Mouse (Mus musculus) stomach, embryonic 15.5 days (tissue): ENCODE measurements around the gene Jade1. TPM values are rescaled to one million over a fixed set of nuclear protein-coding genes. Genes with fewer than 3 reads are reported as not detected.

Experiments used
- ATAC-seq: fragments of 200-750 bp; cut with Nextera tagmentation; 2 replicates; pipeline ENCODE4 v1.8.0; 2017; ENCODE audit warnings: low read depth, moderate number of reproducible peaks, moderate TSS enrichment; ENCODE audit not compliant: insufficient read depth, low FRiP score
- H3K27ac ChIP-seq: fragments of 300-500 bp; sonication (generic); 2 replicates; pipeline ENCODE4 v1.5.1; 2015; ENCODE audit warnings: mild to moderate bottlenecking, inconsistent platforms
- H3K27me3 ChIP-seq: fragments of 300-500 bp; sonication (generic); replicated peaks from 2 replicates; pipeline ENCODE4 v1.6.1; 2015; ENCODE audit warnings: inconsistent platforms
- H3K36me3 ChIP-seq: fragments of 300-500 bp; sonication (generic); 2 replicates; pipeline ENCODE4 v1.6.1; 2015; ENCODE audit warnings: inconsistent platforms
- H3K4me1 ChIP-seq: fragments of 300-500 bp; sonication (generic); 2 replicates; pipeline ENCODE4 v1.6.1; 2015; ENCODE audit warnings: inconsistent platforms
- H3K4me2 ChIP-seq: fragments of 300-500 bp; sonication (generic); 2 replicates; pipeline ENCODE4 v1.6.1; 2015; ENCODE audit warnings: mild to moderate bottlenecking, inconsistent platforms
- H3K4me3 ChIP-seq: fragments of 300-500 bp; sonication (generic); replicated peaks from 2 replicates; pipeline ENCODE4 v1.5.1; 2015; ENCODE audit warnings: inconsistent platforms
- H3K9ac ChIP-seq: fragments of 300-500 bp; sonication (generic); 2 replicates; pipeline ENCODE4 v1.6.1; 2015; ENCODE audit warnings: inconsistent platforms
- H3K9me3 ChIP-seq: fragments of 300-500 bp; sonication (generic); 2 replicates; pipeline ENCODE4 v1.6.1; 2016; ENCODE audit warnings: inconsistent platforms
- WGBS: fragments of 180-500 bp; shearing (Covaris S2); methylation state at CpG from one replicate; pipeline ENCODE4 v1.1.7; 2015; 5-methylcytosine and 5-hydroxymethylcytosine counted together
- polyA plus RNA-seq: library from polyadenylated mRNA; unstranded; fragments of >200 nt; fragmentation: Nextera tagmentation; extraction: Ambion mirVana; gene quantifications from 2 replicates; pipeline ENCODE4 v1.2.1, GENCODE M21; 2015

Jade1 gene
- polyA plus RNA-seq, 1 experiment from 2014 or later, result 17.0 TPM

- no peak overlapping the region for H3K4me3 ChIP-seq
- 0 out of 2 replicates have a peak, but pooled peaks cover 9% of the 10 kb centered on the region for H3K36me3 ChIP-seq
- H3K27me3 ChIP-seq, result no peaks in the 10 kb centered on the region
- WGBS, result 90% methylated on average over 12 of the region's 12 CpGs
- H3K4me2 ChIP-seq, result no peak overlapping the region
- no peak for ATAC-seq
- no peak overlapping the region for H3K27ac ChIP-seq
- no peaks in the 10 kb centered on the region for H3K9me3 ChIP-seq
- no peak overlapping the region for H3K9ac ChIP-seq
- H3K4me1 ChIP-seq, result no peaks in the 10 kb centered on the region; the same call in 1 of the 2 replicates
Observed at GRCm38 (mm10) chr3:41604629-41605321, 49.2 kb downstream of the Jade1 start.

GRCm38 (mm10) chr3:41605601-41606329 is 50.2 kb downstream of the Jade1 start:
- Histone ChIP-seq H3K4me3 (no peak overlapping the region), H3K27me3 (no peaks in the 10 kb centered on the region), H3K4me2 (no peak overlapping the region), H3K36me3 (0 out of 2 replicates have a peak, but pooled peaks cover 14% of the 10 kb centered on the region), H3K4me1 (no peaks in the 10 kb centered on the region; the same call in 1 of the 2 replicates), H3K9me3 (no peaks in the 10 kb centered on the region), H3K9ac (no peak overlapping the region), H3K27ac (no peak overlapping the region)
- peak; percentile 30; the same call in 1 of the 2 replicates for ATAC-seq
- WGBS, result 83% methylated on average over 13 of the region's 13 CpGs

GRCm38 (mm10) chr3:41606330-41606664 is 50.8 kb downstream of the Jade1 start:
- Histone ChIP-seq H3K27me3 (no peaks in the 10 kb centered on the region), H3K4me3 (no peak overlapping the region), H3K4me1 (no peaks in the 10 kb centered on the region; the same call in 1 of the 2 replicates), H3K36me3 (0 out of 2 replicates have a peak, but pooled peaks cover 19% of the 10 kb centered on the region), H3K4me2 (no peak overlapping the region), H3K9ac (no peak overlapping the region), H3K27ac (no peak overlapping the region), H3K9me3 (no peaks in the 10 kb centered on the region)
- ATAC-seq, result no peak
- WGBS, result 87% methylated on average over 4 of the region's 4 CpGs

- peaks cover 25% of the 10 kb centered on the region; the same call in 1 of the 2 replicates for H3K36me3 ChIP-seq
- H3K27me3 ChIP-seq, result no peaks in the 10 kb centered on the region
- WGBS, result 93% methylated on average over 9 of the region's 9 CpGs
Observed at GRCm38 (mm10) chr3:41607050-41607449, 51.5 kb downstream of the Jade1 start.

GRCm38 (mm10) chr3:41607467-41607866 is 51.9 kb downstream of the Jade1 start:
- no peak overlapping the region for H3K4me3 ChIP-seq
- H3K9me3 ChIP-seq, result no peaks in the 10 kb centered on the region
- no peaks in the 10 kb centered on the region for H3K27me3 ChIP-seq
- no peaks in the 10 kb centered on the region; the same call in 1 of the 2 replicates for H3K4me1 ChIP-seq
- H3K9ac ChIP-seq, result no peak overlapping the region
- ATAC-seq, result no peak
- whole genome bisulfite sequencing, result 83% methylated on average over 8 of the region's 8 CpGs
- peaks cover 25% of the 10 kb centered on the region; the same call in 1 of the 2 replicates for H3K36me3 ChIP-seq
- no peak overlapping the region for H3K27ac ChIP-seq
- no peak overlapping the region for H3K4me2 ChIP-seq

More at GRCm38 (mm10) chr3:41607050-41607449, 51.5 kb downstream of the Jade1 start:
- no peak for ATAC-seq
- H3K4me2 ChIP-seq, result no peak overlapping the region
- no peak overlapping the region for H3K27ac ChIP-seq
- H3K4me3 ChIP-seq, result no peak overlapping the region
- no peak overlapping the region for H3K9ac ChIP-seq
- no peaks in the 10 kb centered on the region for H3K9me3 ChIP-seq
- no peaks in the 10 kb centered on the region; the same call in 1 of the 2 replicates for H3K4me1 ChIP-seq

- no peaks in the 10 kb centered on the region for H3K9me3 ChIP-seq
- H3K4me3 ChIP-seq, result no peak overlapping the region
- peaks cover 36% of the 10 kb centered on the region for H3K36me3 ChIP-seq
- no peak overlapping the region for H3K9ac ChIP-seq
- ATAC-seq, result no peak
- H3K27me3 ChIP-seq, result no peaks in the 10 kb centered on the region
- 87% methylated on average over 5 of the region's 5 CpGs for WGBS
- H3K4me2 ChIP-seq, result no peak overlapping the region
- no peak overlapping the region for H3K27ac ChIP-seq
- H3K4me1 ChIP-seq, result no peaks in the 10 kb centered on the region
Observed at GRCm38 (mm10) chr3:41609071-41609470, 53.5 kb downstream of the Jade1 start.

GRCm38 (mm10) chr3:41612211-41612610 is 56.7 kb downstream of the Jade1 start:
- Histone ChIP-seq H3K36me3 (peaks cover 34% of the 10 kb centered on the region), H3K4me1 (no peaks in the 10 kb centered on the region), H3K9me3 (no peaks in the 10 kb centered on the region), H3K4me2 (no peak overlapping the region), H3K4me3 (no peak overlapping the region), H3K27ac (no peak overlapping the region), H3K9ac (no peak overlapping the region), H3K27me3 (no peaks in the 10 kb centered on the region)
- WGBS, result 95% methylated on average over 3 of the region's 3 CpGs
- no peak for ATAC-seq

GRCm38 (mm10) chr3:41613706-41614105 is 58.2 kb downstream of the Jade1 start:
- 93% methylated on average over 9 of the region's 9 CpGs for WGBS
- no peak for ATAC-seq

GRCm38 (mm10) chr3:41614230-41614985 is 58.9 kb downstream of the Jade1 start:
- Histone ChIP-seq H3K4me1 (no peaks in the 10 kb centered on the region), H3K9ac (no peak overlapping the region), H3K9me3 (no peaks in the 10 kb centered on the region), H3K4me3 (no peak overlapping the region), H3K27me3 (no peaks in the 10 kb centered on the region), H3K27ac (no peak overlapping the region), H3K36me3 (peaks cover 34% of the 10 kb centered on the region), H3K4me2 (no peak overlapping the region)
- WGBS, result 88% methylated on average over 5 of the region's 5 CpGs
- ATAC-seq, result no peak

More at GRCm38 (mm10) chr3:41613706-41614105, 58.2 kb downstream of the Jade1 start:
- no peaks in the 10 kb centered on the region for H3K9me3 ChIP-seq
- no peak overlapping the region for H3K4me2 ChIP-seq
- H3K4me3 ChIP-seq, result no peak overlapping the region
- H3K9ac ChIP-seq, result no peak overlapping the region
- H3K36me3 ChIP-seq, result peaks cover 34% of the 10 kb centered on the region
- H3K27ac ChIP-seq, result no peak overlapping the region
- no peaks in the 10 kb centered on the region for H3K4me1 ChIP-seq
- H3K27me3 ChIP-seq, result no peaks in the 10 kb centered on the region

- Histone ChIP-seq H3K4me3 (no peak overlapping the region), H3K9me3 (no peaks in the 10 kb centered on the region), H3K4me2 (no peak overlapping the region), H3K9ac (no peak overlapping the region), H3K27ac (no peak overlapping the region), H3K4me1 (no peaks in the 10 kb centered on the region), H3K36me3 (peaks cover 13% of the 10 kb centered on the region), H3K27me3 (no peaks in the 10 kb centered on the region)
- WGBS, result 79% methylated on average over 3 of the region's 3 CpGs
- no peak for ATAC-seq
Observed at GRCm38 (mm10) chr3:41618036-41618435, 62.5 kb downstream of the Jade1 start.

- WGBS, result 79% methylated on average over 3 of the region's 3 CpGs
- H3K9ac ChIP-seq, result no peak overlapping the region
- H3K36me3 ChIP-seq, result peaks cover 9% of the 10 kb centered on the region; the same call in 1 of the 2 replicates
- H3K27ac ChIP-seq, result no peak overlapping the region
- no peak overlapping the region for H3K4me3 ChIP-seq
- no peaks in the 10 kb centered on the region for H3K9me3 ChIP-seq
- H3K27me3 ChIP-seq, result no peaks in the 10 kb centered on the region
- H3K4me1 ChIP-seq, result no peaks in the 10 kb centered on the region
- H3K4me2 ChIP-seq, result no peak overlapping the region
- ATAC-seq, result no peak
Observed at GRCm38 (mm10) chr3:41618488-41618887, 63.0 kb downstream of the Jade1 start.
